Mouse (Mus musculus) cerebellum, adult 18-20 months (tissue): ENCODE measurements around the gene Sept4.

Experiments used
- DNase-seq, 2 experiments: peaks; one replicate each; pipeline ENCODE4 v3.0.0; 2021

Gene Sept4

DNA sequence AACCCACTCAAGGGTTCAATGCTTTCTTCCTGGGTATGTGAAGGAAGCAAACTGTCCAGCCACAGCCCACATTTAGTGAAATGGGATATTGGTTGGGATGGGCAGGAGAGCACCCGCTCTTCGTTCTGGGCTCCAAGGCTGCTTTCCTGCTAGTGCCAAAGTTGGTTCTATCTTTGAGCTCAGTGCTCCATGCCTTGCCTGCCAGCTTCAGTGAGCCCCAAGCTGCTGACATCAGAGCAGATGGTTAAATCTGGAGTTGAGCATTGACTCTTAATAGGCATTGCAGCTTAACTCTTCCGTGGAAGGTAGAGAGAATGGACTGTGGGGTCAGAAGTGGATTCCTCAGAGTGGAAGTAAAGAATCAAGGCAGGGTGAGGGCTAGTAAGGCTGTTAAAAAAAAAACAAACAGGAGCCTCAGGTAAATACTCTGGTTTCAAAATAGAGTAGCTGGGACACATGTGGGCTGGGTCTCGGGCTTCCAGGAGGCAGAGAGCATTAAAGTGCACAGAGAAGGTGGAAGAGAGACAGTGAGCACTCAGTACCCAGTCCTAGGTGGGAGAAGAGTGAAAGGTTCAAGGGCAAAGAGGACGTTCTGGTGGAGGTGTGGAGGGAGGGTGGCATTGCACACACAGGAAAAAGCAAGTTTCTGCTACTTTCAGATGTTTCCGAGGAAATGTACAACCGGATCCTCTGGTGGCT is at the start of gene Sept4:
Gene Sept4, plus strand, starts transcription at position 649 of the 699 bp plus-strand sequence.
- DNase-seq, result no peak

- DNase-seq, result peak; percentile 31 to 35
These were observed 49.4 kb upstream of the Sept4 start for GRCm38 (mm10) chr11:87519260-87519659.

DNA sequence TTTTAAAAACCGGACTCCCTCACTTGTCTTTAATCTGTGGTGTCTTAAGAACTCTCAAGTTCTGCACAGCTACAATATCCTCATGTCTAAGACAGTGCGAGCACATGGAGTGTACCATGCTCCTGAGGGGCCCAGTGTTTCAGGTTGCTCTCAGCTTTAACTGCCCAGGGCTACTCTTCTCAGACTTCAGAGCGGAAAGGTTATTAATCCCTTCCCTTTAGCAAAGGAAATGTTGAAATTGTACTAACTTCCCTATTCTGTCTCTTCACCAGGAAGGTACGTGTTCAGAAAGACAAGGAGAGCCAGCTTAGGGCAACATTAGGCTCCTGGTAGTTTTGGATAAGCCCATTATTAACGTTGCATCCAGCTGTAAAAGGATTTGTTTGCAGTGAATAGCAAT is 45.2 kb upstream of the Sept4 start:
- DNase-seq, result no peak

GRCm38 (mm10) chr11:87523967-87524366 is 44.7 kb upstream of the Sept4 start:
- no peak for DNase-seq

DNA sequence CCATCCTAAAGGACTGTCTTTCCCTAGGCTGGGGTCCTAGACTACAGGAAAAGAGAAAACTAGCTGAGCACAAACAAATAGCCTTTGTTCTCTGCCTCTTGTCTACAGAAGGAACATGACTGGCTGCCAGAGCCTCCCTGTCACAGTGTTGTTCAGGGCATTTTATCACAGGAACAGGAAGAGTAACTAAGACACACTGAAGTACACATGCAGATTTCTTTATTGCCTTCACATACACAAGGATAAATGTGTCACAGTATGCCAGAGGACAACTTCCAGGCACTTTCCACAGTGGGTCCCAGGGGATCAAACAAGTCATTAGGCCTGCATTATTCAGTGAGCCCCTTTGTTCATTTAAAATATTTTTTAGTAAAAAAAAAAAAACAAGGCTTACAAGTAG is 43.9 kb upstream of the Sept4 start:
- DNase-seq, result no peak

DNA sequence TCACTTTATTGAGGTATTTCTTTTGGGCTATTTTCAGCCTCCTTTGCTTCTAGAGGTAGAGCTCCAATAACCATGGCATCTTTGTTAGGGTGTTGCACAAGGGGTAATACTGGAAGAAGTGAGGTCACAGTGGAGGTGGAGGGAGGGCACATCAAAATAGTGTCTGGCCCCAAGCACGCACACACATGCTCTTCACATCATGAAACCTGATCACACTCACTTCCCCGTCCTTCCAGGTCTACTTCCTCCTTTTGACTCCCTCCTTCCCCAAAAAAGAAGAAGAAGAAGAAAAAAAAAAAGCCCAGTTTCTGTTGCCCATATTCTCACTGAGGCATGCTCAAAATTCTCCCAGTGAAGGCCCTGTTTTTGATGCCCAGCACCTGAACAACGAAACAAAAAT is 41.3 kb upstream of the Sept4 start:
- DNase-seq, result no peak

DNA sequence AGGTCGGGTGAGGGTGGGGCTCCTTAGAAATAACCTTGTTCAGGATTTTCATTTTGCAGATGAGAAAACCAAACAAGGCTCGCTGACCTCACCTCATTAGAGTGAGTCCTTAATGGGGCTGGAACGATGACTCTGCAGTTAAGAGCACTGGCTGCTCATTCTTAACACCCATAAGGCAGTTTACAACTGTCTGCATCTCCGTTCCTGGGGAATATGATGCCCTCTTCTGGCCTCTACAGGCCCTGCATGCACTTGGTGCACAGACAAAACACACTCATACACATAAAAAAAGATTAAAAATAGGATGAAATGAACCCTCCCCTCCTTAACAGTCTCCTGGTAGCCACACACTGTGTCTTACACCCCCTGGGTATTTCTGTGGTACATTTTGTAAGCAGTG is 40.7 kb upstream of the Sept4 start:
- no peak for DNase-seq

DNA sequence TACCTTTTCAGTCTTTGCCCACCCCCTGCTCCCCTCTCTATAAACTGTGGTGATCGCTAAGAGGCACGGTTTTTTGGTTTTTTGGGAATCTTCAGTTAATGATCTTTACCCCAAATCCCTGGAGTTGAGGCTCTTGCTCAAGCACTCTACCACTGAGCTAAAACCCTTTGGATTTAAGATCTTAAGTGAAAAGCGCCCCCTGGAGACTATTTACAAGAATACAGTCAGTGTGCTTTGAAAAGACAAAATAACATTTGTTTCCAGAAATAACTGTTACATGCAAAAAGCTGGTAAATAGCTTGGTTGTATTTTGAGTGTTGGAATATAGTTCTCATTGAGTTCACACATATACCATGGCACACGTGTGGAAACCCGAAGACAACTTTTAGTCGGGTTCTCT is 37.0 kb upstream of the Sept4 start:
- DNase-seq, result no peak

DNA sequence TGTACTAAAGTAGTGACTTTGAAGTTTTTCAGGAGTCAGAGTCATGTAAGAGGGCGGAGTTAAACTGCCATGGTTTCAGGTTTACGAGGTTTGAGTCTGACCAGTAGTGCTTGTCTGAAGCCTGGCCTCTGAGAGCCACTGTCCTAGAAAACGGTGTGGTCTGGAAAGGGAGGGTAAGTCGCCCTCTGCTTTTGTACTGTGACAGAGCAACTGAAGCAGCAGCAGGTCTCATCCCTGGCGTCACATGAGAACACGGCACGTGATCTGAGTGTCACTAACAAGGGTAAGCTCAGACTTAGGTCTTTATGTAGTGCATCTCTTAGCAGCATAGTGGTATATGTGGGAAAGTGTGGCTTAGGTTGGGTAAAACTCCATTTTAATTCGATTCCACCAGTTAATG is 26.4 kb upstream of the Sept4 start:
- peak in 1 of 2 experiments; percentile 8 for DNase-seq

DNA sequence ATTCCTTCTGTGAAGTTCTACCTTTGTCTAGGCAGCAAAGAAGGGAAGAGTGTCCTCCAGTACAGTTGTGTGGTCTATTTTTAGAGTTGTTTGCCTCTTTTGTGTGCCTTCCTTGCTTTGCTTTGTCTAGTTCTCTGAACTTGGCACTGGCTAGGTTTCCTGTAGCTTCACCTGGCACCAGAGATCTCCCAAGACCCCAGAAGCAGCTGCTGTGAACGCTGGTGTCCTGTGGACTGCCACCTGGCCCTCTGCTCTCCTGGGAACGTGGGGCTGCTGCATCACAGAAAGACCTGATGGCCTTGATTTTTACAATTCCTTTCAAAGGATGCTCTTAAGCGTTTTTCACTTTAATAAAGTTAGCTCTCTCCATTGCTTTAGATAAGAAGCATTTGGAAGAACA is 25.8 kb upstream of the Sept4 start:
- peak; percentile 30 to 35 for DNase-seq

GRCm38 (mm10) chr11:87553342-87553741 is 15.4 kb upstream of the Sept4 start:
- no peak for DNase-seq

- DNase-seq, result no peak
These were observed 14.3 kb upstream of the Sept4 start for GRCm38 (mm10) chr11:87554386-87554785.

DNA sequence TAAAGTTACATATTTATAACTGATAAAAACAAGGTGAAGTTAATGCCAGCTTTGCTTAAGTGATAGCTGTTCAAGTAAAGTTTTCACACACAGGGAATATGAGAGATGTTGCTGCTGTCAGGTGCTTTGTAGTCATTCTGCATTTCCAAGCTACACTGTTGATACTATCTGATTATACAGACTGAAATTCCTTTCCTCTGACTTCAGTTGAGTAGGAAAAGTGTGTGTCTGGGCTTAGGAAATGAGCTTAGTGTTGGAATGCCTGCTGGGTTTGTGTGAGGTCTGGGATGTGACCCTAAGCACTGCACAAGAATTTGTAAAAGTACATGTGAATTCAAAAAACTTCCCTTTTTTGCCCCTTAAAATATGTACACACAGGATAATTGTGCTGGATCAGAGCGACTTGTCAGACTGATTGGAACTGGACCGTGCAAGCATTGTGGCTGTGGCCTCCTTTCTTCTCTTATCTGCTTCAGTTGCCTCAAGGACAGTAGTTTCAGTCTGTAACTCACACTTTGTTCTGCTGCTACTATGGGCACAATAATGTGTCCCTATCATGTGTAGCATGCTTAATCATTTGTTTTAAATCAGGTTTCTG is 13.5 kb upstream of the Sept4 start:
- DNase-seq, result no peak

DNA sequence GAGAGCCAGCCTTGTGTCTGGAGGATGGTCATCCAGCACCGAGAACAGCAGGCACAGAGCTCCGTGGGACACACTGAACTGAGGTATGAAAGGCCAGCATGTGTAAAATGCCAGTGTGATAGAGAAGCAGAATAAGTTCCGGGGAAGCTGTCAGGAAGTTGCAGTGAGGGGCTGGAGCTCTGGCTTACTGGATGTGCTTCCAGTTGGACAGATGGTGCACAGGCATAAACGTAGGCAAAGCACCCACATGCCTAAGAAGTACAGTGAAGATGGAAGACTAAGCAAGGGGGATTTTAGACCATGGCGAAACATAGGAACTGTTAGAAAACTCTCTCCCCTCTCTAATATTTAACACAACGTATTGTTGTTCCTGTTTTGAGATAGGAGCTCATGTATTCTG is 7.5 kb upstream of the Sept4 start:
- DNase-seq, result no peak

DNA sequence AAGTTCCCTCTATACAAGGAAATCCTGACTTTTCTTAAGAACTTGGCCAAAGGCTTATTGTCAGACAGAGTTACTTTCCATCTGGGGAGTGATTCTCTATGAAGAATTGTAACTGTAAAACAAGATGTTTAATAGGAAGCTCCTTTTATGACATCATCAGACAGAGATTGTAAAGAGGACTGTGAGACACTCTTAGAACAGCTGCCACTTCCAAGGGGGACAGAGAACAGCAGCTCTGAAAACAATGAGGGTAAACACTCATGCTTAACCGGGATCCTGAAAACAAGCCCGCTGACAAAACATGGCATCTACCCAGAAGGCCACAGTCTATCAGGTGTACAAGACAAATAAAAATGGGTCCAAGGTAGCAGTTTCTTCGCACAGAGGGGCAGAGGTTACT is 2.2 kb upstream of the Sept4 start, which contains the start of gene Gm11492:
Gene Gm11492, plus strand, starts transcription at position 153 of the 400 bp plus-strand sequence.
- no peak for DNase-seq

GRCm38 (mm10) chr11:87570743-87571142 is 2.0 kb downstream of the Sept4 start:
- no peak for DNase-seq

DNA sequence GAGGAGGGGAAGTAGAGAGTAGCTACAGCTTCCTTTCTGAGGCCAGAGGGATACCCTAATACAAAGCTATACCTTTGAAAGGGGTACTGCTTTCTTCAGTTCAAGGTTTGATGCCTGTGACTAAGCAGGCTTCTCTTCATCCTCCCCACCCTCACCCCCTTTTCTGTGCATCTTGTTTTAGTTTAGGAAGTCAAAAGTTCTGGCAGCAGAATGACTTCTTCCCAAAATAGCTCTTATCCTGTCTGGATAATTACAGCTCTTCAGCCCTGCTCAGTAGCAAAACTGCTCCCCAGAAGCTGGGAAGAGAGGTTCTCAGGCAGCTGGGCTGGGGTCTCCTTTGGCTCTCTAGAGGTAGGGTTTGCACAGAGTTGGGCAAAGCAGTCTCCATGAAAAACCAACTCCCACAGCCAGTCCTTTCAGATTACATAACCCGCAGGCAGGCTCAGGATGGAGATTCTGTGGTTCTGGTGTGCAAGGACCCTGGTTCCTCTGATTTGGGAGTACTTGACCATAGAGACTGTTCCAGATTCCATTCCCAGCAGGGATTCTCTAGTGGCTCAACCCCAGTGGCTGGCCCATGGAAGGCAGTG is 2.8 kb downstream of the Sept4 start:
- no peak for DNase-seq

GRCm38 (mm10) chr11:87573751-87574150 is 5.0 kb downstream of the Sept4 start:
- no peak for DNase-seq

- no peak for DNase-seq
These were observed 5.9 kb downstream of the Sept4 start for GRCm38 (mm10) chr11:87574520-87575180.

DNA sequence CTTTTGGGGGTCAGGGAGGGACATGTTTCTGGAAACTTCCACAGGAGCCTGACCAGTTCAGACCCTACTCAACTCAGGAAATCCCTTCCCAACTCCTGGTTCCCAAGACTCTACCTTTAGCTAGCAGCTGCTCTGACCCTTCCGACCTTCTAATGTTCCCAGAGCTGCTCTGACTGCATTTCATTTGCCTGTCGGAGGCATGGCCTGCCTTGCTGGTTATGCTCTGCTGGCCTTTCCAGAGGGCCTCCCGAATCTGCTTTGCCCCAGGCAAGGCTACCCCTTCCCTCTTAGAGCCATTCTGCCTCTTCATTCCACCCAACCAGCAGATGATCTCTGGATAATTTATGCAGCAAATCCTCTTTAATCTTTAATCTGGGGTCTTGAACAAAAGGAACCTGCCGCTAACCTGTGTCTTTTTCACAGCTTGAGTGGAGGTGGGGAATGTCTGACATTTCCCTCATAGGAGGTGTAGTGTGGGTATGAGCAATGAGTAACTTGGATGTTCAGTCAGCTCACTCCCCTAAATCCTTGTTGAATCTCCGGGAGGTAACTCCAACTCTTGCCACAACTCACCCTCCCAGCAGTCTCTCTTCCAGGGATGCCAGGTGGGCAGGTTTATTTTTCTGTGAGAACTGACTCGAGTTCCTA is 9.0 kb downstream of the Sept4 start:
- DNase-seq, result peak; percentile 18 to 40

DNA sequence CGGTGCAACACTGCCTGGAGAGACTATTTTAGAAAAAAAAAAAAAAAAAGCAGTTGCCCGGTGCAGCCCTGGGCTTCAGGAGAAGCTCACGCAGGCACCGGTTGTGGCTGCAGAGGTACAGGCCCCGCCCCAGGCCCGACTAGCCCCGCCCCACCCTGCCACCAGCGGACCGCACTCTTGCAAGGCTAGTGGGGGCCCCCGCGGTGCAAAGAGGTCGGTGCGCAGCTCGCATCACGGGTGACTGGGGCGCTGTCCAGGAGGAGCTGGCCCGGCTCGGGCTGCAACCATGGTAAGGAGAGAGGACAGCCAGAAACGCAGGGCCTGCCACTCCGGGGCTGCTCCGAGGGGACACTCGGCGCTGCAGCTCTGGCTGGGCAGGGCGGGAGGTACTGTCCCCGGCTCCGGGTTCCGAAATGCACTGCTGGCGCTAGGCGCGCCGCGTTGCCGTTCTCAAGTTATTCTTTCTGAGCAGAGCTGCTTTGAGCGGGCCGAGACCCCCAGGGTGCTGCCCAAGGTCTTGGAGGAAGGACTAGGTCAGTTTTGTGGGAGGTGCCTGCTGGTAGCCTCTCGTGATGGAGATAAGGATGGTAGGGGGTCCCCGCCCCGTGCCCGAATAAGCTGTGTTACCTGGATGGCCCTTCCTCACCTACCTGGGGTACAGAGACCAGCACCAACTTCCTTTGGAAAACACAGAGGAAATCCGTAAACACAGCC is 9.7 kb downstream of the Sept4 start:
- peak; percentile 88 to 89 for DNase-seq

DNA sequence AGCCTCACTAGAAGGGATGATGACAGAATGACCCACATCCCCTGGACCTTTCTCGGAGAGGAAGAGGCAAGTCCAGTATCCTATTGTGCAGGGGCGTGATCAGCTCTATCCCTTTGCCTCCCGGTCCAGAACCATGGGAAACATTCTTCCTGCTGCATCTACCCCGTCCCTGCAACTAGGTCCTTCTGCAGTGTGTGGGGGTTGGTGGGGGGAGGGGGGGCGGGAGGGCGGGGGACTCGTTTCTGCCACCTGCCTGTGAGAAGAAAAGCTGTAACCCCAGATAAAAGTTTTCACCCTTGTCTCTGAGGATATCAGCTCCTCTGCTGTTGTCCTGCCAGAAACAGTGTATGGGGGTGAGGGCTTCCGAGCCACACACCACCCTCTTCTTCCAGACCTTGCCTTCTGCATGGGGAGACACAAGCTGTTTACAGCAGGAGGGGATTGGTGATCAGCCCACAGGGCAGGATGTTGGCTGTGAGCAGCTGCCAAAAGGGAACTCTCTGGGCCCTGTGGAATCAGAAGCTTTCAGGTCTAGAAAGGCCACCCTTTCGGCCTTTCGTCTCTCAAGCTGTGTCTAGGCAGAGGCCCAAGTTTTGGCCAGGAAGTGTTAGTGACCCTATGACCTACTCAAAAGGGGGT is 10.4 kb downstream of the Sept4 start:
- peak; percentile 67 to 73 for DNase-seq
